Mouse (Mus musculus) small intestine, adult 2 months (tissue): ENCODE data around the gene Hap1.

Experiments
- CTCF ChIP-seq: fragments of 200-500 bp; IDR thresholded peaks from 2 replicates; pipeline ENCODE4 v1.5.1; 2012; ENCODE audit warnings: low read depth, mild to moderate bottlenecking, control low read depth, inconsistent platforms, low read length, moderate library complexity, mixed read lengths; ENCODE audit not compliant: insufficient replicate concordance, insufficient read length; ENCODE audit errors: extremely low read depth
- POLR2A ChIP-seq: fragments of 200-500 bp; IDR thresholded peaks from 2 replicates; pipeline ENCODE4 v1.6.1; 2012; ENCODE audit warnings: low read depth, mild to moderate bottlenecking, control low read depth, inconsistent platforms, low read length, moderate library complexity

DNA sequence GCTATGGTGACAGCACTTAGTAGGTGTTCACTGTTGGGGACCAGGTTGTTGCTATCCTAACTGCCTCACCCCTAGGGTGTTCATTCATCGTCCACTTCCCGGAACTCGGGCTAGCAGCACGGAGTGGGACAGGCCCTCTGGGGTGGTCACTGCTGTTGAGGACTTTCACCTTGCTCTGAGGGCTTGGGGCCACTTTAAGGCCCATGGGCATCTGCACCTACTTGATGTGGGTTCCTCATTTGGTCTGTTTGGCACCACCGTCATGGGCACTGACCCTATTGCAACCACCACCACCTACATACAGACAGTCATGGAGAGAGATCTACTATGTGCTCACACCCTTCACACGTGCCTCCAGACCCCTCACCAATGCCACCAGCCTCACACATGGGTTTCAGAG lies 31.2 kb upstream of the Hap1 start:
- TF ChIP-seq CTCF, result no peak
- no peak for TF ChIP-seq POLR2A
